Mouse (Mus musculus) adrenal gland, postnatal 14 days (tissue): ENCODE data around the gene Abcb9. TPM values are rescaled to one million over a fixed set of nuclear protein-coding genes. Genes with fewer than 3 reads are reported as not detected.

Source experiments
- DNase-seq: peaks from one replicate; pipeline ENCODE4 v3.0.0; 2021; ENCODE audit warnings: mixed read lengths
- total RNA-seq: library from RNA; stranded (reverse); gene quantifications from 2 replicates; pipeline ENCODE4 v1.2.3, GENCODE M21; 2021

Abcb9 gene
- total RNA-seq, 1 experiment from 2014 or later = 10.6 TPM

GRCm38 (mm10) chr5:124093852-124094604, 1.6 kb downstream of the Abcb9 start:
- peak; percentile 7 for DNase-seq

- DNase-seq = peak; percentile 82
Measured at GRCm38 (mm10) chr5:124093120-124093794, 2.3 kb downstream of the Abcb9 start.

GRCm38 (mm10) chr5:124091951-124092406, 3.6 kb downstream of the Abcb9 start:
- DNase-seq = peak; percentile 6

- DNase-seq = peak; percentile 3
Measured at GRCm38 (mm10) chr5:124089868-124090267, 5.7 kb downstream of the Abcb9 start.

GRCm38 (mm10) chr5:124086876-124087275, 8.7 kb downstream of the Abcb9 start:
- peak; percentile 47 for DNase-seq

- no peak for DNase-seq
Measured at GRCm38 (mm10) chr5:124085513-124085912, 10.1 kb downstream of the Abcb9 start.

- peak; percentile 93 for DNase-seq
Measured at GRCm38 (mm10) chr5:124084588-124085173, 10.9 kb downstream of the Abcb9 start.

GRCm38 (mm10) chr5:124083850-124084587, 11.6 kb downstream of the Abcb9 start:
- DNase-seq = peak; percentile 45

GRCm38 (mm10) chr5:124082941-124083688, 12.5 kb downstream of the Abcb9 start:
- no peak for DNase-seq

GRCm38 (mm10) chr5:124082447-124082846, 13.2 kb downstream of the Abcb9 start:
- DNase-seq = no peak

- DNase-seq = no peak
Measured at GRCm38 (mm10) chr5:124079880-124080279, 15.7 kb downstream of the Abcb9 start.

GRCm38 (mm10) chr5:124078794-124079416, 16.7 kb downstream of the Abcb9 start:
- peak; percentile 45 for DNase-seq

- DNase-seq = no peak
Measured at GRCm38 (mm10) chr5:124077856-124078460, 17.6 kb downstream of the Abcb9 start.

GRCm38 (mm10) chr5:124077241-124077640, 18.4 kb downstream of the Abcb9 start:
- DNase-seq = no peak

- DNase-seq = no peak
Measured at GRCm38 (mm10) chr5:124076559-124076958, 19.0 kb downstream of the Abcb9 start.

- no peak for DNase-seq
Measured at GRCm38 (mm10) chr5:124075716-124076115, 19.9 kb downstream of the Abcb9 start.

GRCm38 (mm10) chr5:124074845-124075307, 20.7 kb downstream of the Abcb9 start:
- peak; percentile 64 for DNase-seq

- no peak for DNase-seq
Measured at GRCm38 (mm10) chr5:124073682-124074081, 21.9 kb downstream of the Abcb9 start.

GRCm38 (mm10) chr5:124069657-124070056, 25.9 kb downstream of the Abcb9 start:
- DNase-seq = no peak

GRCm38 (mm10) chr5:124062037-124062824, 33.4 kb downstream of the Abcb9 start:
- DNase-seq = no peak
